Mouse (Mus musculus) lung, adult 18-20 months (tissue): ENCODE results near the gene Nav2.

Source experiments
- DNase-seq, 2 experiments: peaks; one replicate each; pipeline ENCODE4 v3.0.0; 2022; ENCODE audit warnings: mixed read lengths in 2 of 2

Gene Nav2

DNA sequence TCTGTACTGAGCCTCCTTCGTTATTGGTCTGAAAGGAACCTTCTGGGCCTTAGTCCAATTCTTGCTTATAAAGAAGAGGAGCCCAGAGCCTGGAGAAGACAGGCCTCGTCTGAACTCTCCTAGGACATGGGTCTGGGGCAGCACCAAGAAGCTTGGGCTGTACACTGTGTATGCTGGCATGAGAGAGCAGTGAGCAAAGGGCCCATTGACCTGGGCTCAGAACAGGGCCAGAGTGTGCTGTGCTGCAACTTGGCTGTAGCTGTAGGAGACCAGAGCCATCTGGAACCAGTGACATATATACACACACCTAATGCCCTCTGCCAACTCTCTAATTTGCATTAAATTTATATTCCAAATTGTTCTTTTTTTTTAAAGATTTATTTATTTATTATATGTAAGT, 621.0 kb downstream of the Nav2 start:
- DNase-seq = no peak

DNA sequence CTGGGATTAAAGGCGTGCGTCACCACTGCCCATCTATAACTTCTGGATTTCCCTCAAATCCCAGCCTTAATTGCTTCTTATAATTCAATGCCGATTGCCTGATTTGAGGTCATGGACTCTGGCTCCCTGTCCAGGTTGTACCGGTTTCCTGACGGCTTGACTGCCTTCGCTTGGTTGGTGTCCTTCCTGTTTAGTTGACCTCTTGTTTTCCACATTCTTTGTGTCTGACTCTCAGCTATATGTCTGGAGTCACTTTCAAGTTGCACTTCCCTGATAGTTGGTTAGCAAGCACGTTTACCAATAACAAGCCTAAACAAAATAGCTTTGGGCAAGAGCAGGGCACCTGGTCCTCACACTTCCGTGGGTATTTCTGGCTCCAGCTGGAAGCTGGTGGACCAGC, 625.1 kb downstream of the Nav2 start:
- no peak for DNase-seq

DNA sequence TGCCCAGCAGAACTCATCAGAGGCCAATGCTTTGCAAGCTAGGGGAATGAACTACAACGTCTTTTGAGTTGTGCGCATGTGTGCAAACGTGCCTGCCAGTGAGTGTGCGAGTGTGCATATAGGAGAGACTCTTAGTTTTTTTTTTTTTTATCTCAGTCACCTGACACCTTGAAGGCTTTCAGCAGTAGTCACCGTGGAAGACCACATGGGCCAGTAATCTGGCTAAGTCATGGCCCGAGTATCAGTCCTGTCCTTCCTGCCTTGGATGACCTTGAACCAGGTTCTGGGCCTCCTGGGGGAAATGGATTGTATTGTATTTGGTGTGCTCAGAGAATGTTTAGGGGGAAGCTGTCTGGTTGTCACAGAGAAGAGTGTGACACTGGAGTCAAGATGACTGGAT, 625.7 kb downstream of the Nav2 start:
- DNase-seq = no peak

DNA sequence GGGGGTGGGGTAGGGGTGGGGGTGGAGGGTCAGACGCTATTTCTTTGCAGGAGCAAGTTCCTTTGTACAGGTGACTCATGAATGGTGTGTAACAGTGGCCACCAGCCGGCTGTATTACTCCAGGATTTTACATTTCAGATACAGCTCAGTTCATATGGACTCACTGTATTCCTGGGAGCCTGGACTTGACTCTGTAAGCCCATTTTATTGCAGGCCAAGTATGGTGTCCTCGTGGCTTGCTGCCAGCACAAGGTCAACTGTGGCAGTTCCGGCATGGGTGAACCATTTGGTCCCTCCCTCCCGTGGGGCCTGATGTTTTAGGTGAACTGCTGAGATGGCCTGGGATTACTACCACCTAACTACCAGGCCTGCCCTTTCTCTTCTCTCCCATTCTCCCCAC, 629.8 kb downstream of the Nav2 start:
- no peak for DNase-seq

DNA sequence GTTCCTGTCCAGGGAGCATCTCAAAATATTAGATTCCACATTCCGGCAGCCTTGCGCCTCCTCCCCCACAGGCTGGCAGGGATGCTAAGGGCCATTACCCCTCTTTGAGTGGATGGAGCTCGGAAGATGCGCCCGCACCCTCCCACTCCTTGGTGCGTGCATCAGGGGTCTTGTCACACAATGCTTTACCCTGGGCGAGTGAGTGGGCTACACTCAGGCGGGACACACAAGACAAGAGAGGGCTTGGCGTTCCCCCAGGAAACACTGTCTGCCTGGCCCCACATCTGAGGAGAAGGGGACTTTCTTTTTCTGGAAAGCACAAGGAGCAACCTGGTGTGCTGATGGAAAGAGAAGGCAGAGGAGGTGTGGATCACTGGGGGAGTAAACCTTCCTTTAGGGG, 631.7 kb downstream of the Nav2 start:
- DNase-seq = no peak

DNA sequence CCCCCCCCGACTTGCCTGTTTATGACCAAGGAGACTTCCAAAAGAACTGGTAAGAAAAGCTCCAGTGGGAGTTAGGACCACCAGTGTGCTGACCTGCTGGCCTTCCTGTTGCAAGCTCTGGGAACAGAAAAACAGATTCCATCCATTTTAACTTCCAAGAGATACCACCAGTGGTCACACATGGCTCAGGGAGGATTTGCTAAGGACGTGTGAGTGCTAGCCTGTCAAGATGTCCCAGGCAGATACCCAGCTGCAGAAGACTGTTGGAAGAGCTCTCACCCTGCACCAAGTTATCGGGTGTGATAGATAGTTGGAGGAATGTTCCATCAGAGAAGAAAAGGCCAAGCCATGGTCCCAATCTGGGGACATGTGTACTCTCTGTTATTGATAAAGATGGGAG, 633.6 kb downstream of the Nav2 start:
- DNase-seq = no peak

DNA sequence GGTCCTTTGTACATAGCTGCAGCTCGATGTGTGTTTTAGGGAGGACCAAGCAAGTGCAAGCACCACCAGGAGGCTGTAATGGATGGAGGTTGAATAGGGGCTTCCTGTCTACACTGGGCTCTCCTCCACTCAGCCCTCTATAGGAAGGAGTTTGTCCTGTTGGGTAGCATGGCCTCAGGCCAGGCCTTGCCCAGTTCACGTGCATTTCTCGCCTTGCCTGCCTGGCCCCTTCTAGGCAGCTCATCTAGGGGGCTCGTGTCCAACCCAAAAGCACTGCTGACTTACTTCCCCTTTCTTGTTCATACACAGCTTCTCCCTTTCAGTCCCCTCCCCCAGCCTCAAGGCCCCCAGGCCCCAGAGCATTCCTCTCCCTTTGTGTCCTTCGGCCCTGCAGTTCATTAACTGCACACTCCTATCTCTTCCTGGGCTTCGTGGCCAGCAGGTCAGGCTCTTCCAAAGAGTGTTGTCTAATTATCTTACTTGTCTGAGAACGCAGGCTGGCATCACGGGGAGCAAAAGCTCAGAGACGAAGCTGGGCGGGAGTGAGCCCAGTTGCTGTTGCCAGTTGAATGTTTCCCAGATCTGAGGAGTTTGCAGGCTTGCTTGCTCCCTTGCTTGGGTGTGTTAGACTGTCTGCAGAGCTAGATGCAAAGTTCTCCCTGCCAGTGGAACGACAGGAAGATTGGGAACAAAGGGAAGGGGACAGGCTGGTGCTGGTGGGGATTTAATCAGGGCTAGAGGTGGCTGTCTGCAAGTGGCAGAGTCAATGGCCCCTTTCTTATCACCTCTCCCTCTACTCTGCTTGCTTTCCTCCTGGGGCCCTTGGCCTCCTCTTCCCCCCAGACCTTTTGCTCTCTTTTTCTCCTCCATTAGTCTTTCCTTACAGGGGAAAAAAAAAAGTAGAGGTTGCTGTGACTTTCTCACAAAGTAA, 636.5 kb downstream of the Nav2 start:
- no peak for DNase-seq

DNA sequence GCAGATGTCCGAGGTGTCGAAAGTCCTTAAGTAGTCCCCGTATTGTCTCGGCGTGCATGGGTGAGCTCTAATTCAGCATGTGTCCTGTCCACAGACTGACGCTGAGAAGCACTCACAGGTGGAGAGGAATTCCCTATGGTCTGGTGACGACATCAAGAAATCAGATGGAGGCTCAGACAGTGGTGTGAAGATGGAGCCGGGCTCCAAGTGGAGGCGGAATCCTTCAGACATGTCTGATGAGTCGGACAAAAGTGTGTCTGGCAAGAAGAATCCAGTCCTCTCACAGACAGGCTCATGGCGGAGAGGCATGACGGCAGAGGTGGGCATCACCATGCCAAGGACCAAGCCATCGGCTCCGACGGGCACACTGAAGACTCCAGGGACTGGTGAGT, 637.2 kb downstream of the Nav2 start:
- no peak for DNase-seq

DNA sequence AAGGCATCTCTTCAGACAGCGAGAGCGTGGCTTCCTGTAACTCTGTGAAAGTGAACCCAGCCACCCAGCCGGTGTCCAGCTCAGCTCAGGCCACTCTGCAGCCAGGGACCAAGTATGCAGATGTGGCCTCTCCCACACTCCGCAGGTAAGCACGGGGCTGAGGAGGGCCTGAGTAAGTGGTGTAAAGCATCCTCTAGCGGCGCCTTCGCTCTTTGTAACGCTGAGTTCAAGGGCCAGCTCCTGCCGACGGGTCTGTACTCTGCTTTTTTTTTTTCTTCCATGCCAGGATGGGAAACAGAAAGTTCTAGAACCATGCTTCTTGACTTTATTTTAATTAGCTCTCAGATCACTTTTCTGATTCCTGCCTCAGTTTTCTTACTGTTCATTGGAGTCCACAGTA, 639.9 kb downstream of the Nav2 start:
- peak; percentile 59 to 60 for DNase-seq

DNA sequence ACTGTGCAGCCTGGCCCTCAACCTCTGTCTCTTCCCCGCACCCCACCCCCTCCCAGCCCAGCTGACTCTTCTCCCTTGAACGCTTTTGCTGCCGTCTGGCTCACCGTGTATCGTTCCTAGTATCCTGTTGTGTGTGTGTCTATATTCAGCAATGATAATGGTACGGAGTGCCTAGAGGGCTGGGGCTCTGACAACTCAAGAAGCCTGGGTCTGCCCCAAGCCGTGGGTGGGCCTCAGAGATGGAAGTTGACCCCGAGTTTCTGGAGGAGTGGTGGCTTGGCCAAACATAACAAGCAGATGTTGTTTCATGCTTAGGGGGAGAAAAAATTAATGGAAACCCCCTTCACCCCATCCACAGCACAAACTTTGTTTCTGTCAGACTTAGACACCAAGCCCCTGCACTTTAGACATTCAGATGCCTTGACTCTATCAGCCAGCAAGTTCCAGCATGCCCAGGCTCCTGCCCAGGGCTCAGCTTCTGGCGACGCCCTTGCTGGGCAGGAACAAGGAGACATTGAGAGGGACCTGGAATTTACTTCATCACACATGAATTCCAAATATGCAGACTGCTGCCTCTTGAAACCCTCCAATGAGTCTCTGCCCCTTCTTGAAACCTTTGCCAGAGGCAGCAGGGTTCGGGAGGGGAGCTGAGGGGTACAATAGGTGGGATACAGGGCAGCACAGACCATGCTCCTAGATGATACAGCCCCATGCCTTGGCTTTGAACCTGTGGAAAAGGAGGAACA, 644.9 kb downstream of the Nav2 start:
- peak; percentile 70 to 76 for DNase-seq

DNA sequence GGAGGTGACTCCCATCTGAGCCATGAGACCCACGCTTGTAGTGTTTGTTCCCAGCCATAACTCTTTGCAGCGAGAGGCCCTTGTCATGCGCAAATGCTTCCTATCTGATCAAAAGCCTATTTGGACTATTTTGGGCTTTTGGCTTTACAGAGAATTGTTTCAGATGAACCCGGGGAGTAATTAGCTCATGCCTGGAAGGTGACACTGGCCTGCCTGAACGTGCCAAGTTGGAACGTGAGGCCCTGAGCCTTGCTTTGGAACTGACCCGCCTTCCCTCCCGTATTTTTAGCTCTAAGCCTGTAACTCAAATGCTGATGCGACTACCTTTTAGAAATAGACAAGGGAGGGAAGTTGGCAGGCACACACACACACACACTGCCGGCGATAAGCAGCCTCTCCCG, 649.7 kb downstream of the Nav2 start:
- no peak for DNase-seq

DNA sequence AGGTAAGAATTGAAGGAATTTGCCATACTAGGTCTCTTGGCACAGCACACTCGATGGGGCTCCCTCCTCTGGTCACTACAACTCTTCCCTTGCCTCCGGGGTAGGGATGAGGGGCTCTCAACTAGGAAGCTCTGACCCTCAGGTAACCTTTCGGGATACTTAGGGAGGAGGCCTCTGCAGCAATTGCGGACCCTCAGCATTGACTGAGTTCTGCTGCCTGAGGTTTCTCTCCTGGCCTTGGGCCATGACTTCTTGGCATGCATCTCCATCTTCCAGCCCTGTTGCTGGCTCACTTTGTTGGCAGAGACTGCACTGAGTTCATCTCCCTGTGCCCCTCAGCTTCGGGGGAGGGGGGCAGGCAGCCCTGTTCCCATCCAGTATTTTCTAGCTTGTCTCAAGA, 650.4 kb downstream of the Nav2 start:
- DNase-seq = no peak

DNA sequence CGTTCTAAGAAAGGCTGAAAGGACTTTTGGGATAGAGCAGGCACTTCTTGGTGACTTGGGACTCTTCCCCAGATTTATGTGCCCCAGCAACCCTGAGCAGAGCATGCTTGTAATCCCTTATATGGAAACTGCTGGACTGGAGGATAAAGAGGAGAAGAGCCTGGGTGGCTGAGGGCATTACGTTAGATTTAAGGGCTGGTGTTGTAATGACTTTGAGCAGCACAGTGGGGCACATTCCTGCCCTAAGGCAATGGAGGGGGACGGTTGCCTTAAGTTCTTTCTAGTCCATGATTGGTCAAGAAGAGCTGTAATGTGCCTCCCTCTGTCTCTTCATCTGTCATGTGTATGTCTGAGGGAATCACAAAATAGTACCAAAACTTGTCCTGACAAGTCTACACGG, 651.5 kb downstream of the Nav2 start:
- no peak for DNase-seq

DNA sequence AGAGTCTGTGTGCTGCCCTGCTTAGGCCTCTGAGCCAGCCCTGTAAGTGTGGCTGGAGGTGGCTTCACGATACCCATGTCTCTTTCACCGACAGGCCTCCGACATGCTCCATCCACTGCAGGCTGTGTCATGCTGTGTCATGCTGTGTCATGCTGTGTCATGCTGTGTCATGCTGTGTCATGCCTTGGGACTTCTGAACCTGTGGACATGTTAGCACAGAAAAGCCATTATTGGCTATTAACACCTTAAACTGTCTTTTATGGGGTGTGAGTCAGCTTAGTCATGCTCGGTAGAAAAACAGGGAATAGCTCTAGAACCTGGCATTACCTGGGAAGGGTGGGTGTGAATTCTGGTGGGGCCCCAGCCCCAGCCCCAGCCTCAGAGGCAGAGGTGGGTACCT, 653.9 kb downstream of the Nav2 start:
- DNase-seq = no peak

DNA sequence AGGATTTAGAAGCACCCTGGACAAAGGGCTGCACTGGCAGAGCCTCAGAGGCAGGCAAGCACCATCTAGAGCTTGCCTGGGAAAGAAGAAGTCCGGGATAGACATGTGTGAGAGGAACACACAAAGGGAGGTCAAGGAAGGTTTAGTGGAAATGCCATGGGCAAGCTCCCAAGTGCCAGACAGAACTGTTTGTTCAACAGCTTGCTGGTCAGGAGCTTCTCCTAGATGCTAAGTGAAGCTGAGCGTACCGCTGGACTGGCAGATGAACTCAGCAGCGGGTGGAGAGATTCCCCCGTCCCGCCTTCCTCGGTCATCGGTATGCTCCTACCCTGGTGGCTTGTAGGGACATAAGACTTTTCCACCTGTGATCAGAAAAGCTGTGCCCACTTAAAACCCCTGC, 654.3 kb downstream of the Nav2 start:
- DNase-seq = no peak

DNA sequence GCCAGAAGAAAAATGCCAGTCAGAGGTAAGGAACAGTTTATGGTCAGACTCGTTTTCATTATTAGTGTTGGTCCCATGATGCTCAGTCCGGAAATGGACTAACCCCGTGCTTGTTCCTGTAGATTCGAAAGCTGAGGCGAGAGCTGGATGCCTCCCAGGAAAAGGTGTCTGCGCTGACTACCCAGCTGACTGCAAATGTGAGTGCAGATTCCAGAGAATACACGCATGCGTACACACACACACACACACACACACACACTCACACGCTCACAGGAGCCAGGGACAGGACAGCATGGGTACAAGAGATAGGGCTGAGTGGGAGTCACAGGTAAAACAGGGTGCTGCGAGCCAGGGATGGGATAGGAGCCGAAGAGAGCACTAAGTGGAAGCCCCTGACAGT, 656.6 kb downstream of the Nav2 start:
- DNase-seq = no peak

DNA sequence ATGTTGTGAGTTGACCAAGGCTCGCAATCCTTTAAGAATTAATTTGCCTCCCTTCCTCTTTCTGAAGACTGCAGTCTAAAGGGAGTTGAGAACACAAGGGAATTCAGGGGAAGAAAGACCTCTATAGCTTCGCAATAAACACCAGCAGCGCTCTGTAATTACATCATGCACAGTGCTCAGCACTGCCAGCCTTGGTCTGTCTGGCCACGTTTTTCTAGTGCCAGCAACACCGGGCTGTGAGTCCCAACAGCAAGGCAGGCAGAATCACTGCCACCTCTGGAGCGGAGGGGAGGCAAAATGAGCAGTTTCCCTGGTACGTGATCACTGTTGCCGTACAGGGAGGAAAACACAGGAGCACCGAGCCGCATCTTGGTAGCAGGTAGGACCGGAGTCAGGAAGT, 657.3 kb downstream of the Nav2 start:
- DNase-seq = no peak

DNA sequence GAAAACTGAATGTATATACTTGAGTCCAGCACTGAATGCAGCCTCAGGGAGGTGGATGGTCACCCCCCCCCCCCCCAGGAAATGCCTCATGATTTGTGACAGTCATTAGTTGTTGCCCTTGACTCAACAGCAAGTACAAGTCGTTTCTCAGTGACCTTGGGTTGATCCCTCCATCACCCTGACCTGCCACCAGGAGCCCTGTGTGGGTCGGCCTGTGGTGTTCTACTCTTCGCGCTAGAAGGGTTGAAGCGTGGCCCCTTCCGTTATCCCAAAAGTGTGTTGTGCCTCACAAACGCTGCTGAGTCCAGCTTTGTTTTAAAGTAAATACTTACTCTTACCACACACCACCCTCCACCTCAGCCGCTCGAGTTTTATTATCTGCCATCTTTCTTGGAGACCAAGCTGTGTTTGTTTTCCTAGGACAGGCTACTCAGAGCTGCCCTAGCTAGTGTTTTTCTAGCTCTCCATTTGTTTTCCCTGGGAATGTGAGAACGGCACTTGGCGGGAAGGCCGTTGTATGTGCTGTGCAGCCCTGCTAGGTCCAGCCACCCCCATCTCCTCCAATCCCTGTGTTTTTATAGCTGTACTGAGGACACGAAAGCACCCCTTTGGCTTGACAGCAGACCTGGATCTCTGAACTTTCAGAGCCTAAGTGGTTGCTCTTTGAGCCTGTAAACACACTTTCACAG, 659.0 kb downstream of the Nav2 start:
- DNase-seq = peak; percentile 63

DNA sequence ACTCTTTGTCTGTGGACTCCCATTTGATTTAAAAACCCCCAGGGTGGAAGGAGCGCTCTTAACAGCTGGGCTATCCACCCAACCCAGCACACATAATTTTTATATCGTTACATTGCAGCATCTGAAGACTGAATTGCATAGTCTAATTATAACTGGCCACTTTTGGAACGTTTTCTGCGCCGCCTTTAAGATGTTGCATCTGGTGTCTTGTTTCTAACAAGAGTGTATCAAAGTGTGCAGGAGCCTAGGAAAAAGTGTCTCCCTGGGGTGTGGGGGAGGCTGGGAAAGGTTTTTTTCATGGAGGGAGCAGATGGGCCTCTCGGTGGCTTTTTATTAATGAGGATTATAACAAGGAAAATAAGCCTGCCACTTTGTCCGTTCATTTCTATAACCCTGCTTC, 661.1 kb downstream of the Nav2 start:
- no peak for DNase-seq

DNA sequence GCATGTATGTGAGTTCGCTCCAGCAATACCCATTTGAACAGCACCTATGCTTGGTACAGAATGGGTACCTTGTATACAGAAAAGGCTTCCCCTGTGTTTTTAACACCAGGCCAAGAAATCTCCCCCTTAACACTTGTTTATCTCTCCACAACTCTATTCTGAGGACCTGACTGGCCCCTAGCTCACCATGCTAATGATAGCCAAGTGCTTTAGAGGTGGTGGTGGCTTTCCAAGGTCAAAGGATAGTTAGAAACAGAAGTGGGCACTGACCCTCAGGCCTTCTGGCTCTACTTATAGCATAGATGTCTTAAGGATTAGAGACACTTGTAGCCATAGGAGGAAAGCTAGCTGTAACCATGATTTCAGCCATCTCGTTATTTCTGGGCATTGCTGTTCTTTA, 663.1 kb downstream of the Nav2 start:
- no peak for DNase-seq

DNA sequence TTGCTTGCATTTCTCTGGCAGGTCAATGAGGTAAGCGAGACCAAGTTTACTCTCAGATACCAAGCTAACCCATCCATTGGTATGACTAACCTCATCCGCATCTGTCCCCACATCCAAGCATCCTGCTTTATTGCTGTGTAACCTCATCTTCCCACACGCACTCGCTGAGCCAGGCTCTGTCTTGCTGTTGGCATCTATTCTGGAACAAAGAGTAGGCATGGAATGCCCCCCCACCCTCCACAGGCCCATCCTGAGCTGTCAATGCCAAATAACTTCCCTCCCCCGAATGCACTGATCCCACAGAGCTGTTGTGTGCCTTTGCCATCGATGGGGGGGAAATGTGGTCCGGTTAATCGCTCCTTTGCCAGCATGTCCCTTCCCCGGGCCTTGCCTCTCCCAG, 666.7 kb downstream of the Nav2 start:
- no peak for DNase-seq

DNA sequence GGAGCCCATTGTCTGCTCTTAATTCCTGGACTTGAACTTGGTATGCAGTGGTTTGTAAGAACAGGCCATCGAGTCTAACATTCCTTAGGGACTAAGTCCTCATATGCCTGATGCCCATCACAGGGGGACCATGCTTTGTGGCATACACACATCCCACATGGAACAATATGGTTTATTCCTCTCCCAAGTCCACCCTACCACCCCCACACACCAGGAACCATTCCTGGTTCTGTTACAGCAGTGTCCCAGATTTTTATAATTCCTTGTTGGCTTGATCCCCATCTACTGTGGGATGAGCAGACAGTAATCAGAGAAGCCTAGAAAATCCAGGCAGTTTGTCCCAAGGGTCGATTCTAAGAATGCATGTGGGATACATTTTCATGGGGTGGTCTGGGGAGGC, 668.6 kb downstream of the Nav2 start:
- no peak for DNase-seq

DNA sequence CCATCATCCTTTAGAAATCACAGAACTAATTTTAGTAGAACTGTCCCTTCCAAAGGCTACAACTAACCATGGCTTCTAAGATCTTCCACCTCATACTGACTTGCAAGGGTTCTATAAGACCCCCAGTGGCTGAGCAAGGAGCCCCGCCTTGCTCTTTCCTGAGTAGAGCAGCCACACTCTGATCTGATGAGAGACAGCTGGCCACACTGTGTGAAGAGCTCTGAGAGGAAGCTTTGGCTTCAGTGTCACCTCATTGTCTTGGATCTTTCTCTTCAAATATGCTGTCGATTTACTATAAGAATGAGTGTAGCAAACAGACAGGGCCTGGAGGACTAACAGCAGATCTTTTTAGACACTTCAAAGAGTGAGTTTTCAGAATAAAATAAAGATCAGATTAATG, 673.4 kb downstream of the Nav2 start:
- DNase-seq = no peak

DNA sequence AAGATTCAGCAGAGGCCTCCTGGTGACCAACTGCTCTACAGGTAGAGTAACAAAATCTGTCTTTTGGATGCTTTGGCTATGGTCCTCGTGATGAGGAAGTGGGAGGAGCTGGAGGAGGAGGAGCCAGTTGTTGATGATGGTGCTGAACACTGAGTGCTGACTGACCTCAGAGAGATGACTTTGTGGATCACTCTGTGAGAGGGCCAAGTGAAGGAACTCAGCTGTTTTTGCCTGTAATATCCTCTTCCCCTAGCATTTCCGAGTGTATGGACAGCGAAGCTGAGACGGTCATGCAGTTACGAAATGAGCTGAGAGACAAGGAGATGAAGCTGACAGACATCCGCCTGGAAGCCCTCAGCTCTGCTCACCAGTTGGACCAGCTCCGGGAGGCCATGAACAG, 674.0 kb downstream of the Nav2 start:
- DNase-seq = peak in 1 of 2 experiments; percentile 20
